Mouse (Mus musculus) midbrain, postnatal 0 days (tissue): ENCODE data around the gene Gtpbp8. TPM values are rescaled to one million over a fixed set of nuclear protein-coding genes. Genes with fewer than 3 reads are reported as not detected.

Experiments used
- ATAC-seq: fragments of 200-750 bp; cut with Nextera tagmentation; 2 replicates; pipeline ENCODE4 v1.8.0; 2017; ENCODE audit warnings: moderate number of reproducible peaks, mild to moderate bottlenecking, moderate TSS enrichment, moderate library complexity; ENCODE audit not compliant: low FRiP score
- DNase-seq: peaks from one replicate; pipeline ENCODE4 v3.0.0-alpha.2; 2015; ENCODE audit warnings: low spot score
- H3K27ac ChIP-seq: fragments of 300-500 bp; sonication (generic); 2 replicates; pipeline ENCODE4 v1.5.1; 2014; ENCODE audit warnings: low read depth, mild to moderate bottlenecking, low read length, mixed read lengths
- H3K27me3 ChIP-seq: fragments of 300-500 bp; sonication (generic); 2 replicates; pipeline ENCODE4 v1.6.1; 2014; ENCODE audit warnings: low read length, control low read depth, mixed read lengths; ENCODE audit not compliant: insufficient read depth
- H3K36me3 ChIP-seq: fragments of 300-500 bp; sonication (generic); 2 replicates; pipeline ENCODE4 v1.6.1; 2014; ENCODE audit warnings: low read length, control low read depth, mixed read lengths; ENCODE audit not compliant: insufficient read depth
- H3K4me1 ChIP-seq: fragments of 300-500 bp; sonication (generic); 2 replicates; pipeline ENCODE4 v1.6.1; 2014; ENCODE audit warnings: mild to moderate bottlenecking, control low read depth, antibody characterized with exemption, low read length, mixed read lengths; ENCODE audit not compliant: insufficient read depth
- H3K4me2 ChIP-seq: fragments of 300-500 bp; sonication (generic); 2 replicates; pipeline ENCODE4 v1.6.1; 2014; ENCODE audit warnings: low read depth, mild to moderate bottlenecking, low read length, mixed read lengths; ENCODE audit not compliant: poor library complexity, severe bottlenecking
- H3K4me3 ChIP-seq: fragments of 300-500 bp; sonication (generic); 2 replicates; pipeline ENCODE4 v1.5.1; 2014; ENCODE audit warnings: low read depth, mild to moderate bottlenecking, low read length, moderate library complexity
- H3K9ac ChIP-seq: fragments of 300-500 bp; sonication (generic); replicated peaks from 2 replicates; pipeline ENCODE4 v1.6.1; 2014; ENCODE audit warnings: mild to moderate bottlenecking, low read length, moderate library complexity, mixed read lengths; ENCODE audit not compliant: poor library complexity, severe bottlenecking
- H3K9me3 ChIP-seq: fragments of 300-500 bp; sonication (generic); 2 replicates; pipeline ENCODE4 v1.6.1; 2016; ENCODE audit warnings: low read length, control low read depth
- CTCF ChIP-seq: IDR thresholded peaks from 2 replicates; pipeline ENCODE4 v1.5.1; 2016; ENCODE audit warnings: antibody characterized with exemption, mild to moderate bottlenecking
- WGBS: fragments of 180-500 bp; shearing (Covaris S2); extraction: QIAGEN DNeasy Blood & Tissue Kit; methylation state at CpG from one replicate; pipeline ENCODE4 v1.1.7; 2014; 5-methylcytosine and 5-hydroxymethylcytosine counted together
- polyA plus RNA-seq: library from polyadenylated mRNA; unstranded; fragments of >200 nt; fragmentation: Nextera tagmentation; extraction: Ambion mirVana; gene quantifications from 2 replicates; pipeline ENCODE4 v1.2.1, GENCODE M21; 2015
- total RNA-seq: library from RNA; depleted of rRNA; stranded (reverse); fragments of >200 nt; gene quantifications from 2 replicates; pipeline ENCODE4 v1.2.3, GENCODE M21; 2014

The Gtpbp8 gene
- total and polyA plus RNA-seq, 2 experiments from 2014 or later: 38.8 to 42.5 TPM

- peak; percentile 94 for DNase-seq
- H3K9me3 ChIP-seq: no peaks in the 10 kb centered on the region
- no peak; the same call in 1 of the 2 replicates for TF ChIP-seq CTCF
- peak within 1 kb of the TSS; percentile 72 for H3K9ac ChIP-seq
- H3K4me3 ChIP-seq: peak within 1 kb of the TSS; percentile 73
- peak; percentile 98 for ATAC-seq
- peak within 1 kb of the TSS; percentile 70 for H3K4me2 ChIP-seq
- no peaks in the 10 kb centered on the region for H3K27me3 ChIP-seq
- no peaks in the 10 kb centered on the region for H3K4me1 ChIP-seq
- peaks cover 2% of the 10 kb centered on the region; the same call in 1 of the 2 replicates for H3K36me3 ChIP-seq
- H3K27ac ChIP-seq: peak within 1 kb of the TSS; percentile 91
- under 1% methylated on average over 60 of the region's 64 CpGs for WGBS
Observed at GRCm38 (mm10) chr16:44724083-44724787, 21.9 kb downstream of the Gtpbp8 start, which contains the start of gene Nepro. Nepro (plus strand) TSS chr16:44724301.

DNA sequence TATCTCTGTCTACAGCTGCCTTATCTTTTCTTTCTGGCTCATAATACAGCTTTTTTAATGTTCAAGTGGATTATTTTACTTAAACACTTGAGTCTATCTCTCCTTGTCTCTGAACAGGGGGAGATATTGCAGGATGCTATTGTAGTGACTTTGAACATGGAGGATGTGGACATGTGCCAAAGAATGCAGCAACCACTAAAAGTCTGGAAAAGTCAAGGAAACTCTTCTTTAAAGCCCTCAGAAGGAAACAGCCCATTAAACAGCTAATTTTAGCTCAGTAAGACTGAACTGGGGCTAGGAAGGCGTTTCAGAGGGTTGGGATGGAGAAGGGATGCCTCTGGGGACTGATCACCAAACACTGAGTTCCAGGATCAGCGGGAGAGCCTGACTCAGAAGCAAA lies 23.5 kb downstream of the Gtpbp8 start:
- no peaks in the 10 kb centered on the region for H3K27me3 ChIP-seq
- no peak for TF ChIP-seq CTCF
- H3K4me1 ChIP-seq: no peaks in the 10 kb centered on the region
- no peak overlapping the region for H3K4me2 ChIP-seq
- H3K27ac ChIP-seq: no peak overlapping the region
- no peak for DNase-seq
- WGBS: 84% methylated on average over 2 of the region's 2 CpGs
- H3K4me3 ChIP-seq: no peak overlapping the region
- no peak overlapping the region for H3K9ac ChIP-seq
- H3K36me3 ChIP-seq: peaks cover 4% of the 10 kb centered on the region; the same call in 1 of the 2 replicates
- no peaks in the 10 kb centered on the region for H3K9me3 ChIP-seq
- ATAC-seq: no peak

- H3K9ac ChIP-seq: no peak overlapping the region
- H3K27me3 ChIP-seq: no peaks in the 10 kb centered on the region
- no peak overlapping the region for H3K4me2 ChIP-seq
- H3K9me3 ChIP-seq: no peaks in the 10 kb centered on the region
- DNase-seq (peak; percentile 51), ATAC-seq (no peak)
- H3K4me1 ChIP-seq: no peaks in the 10 kb centered on the region
- no peak overlapping the region for H3K27ac ChIP-seq
- no peak overlapping the region for H3K4me3 ChIP-seq
- TF ChIP-seq CTCF: peak; percentile 75
- peaks cover 4% of the 10 kb centered on the region; the same call in 1 of the 2 replicates for H3K36me3 ChIP-seq
- WGBS: 69% methylated on average over 3 of the region's 3 CpGs
Observed at GRCm38 (mm10) chr16:44720518-44720917, 25.6 kb downstream of the Gtpbp8 start.

DNA sequence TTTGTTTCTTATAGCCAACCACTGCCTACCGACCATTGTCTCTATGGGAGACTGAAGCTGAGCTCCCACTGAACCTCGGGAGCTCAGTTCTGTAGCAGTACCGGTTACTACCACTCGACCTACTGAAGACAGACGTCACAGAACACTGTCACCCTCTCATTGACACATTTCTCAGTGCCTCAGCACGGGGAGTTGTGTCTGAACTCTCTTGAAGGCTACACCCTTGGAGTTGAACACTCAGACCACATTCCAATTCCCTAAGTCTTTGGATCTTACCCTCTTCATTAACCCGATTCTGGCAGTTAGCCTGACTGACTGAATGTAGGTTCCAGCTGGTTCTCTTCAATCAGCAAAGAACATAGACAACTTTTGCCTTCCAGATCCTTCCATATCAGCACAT lies 26.8 kb downstream of the Gtpbp8 start:
- ATAC-seq: no peak

GRCm38 (mm10) chr16:44717838-44718237 lies 28.3 kb downstream of the Gtpbp8 start:
- WGBS: 84% methylated on average over 2 of the region's 2 CpGs
- H3K4me2 ChIP-seq: no peak overlapping the region
- H3K4me1 ChIP-seq: no peaks in the 10 kb centered on the region
- TF ChIP-seq CTCF: peak; percentile 66
- H3K4me3 ChIP-seq: no peak overlapping the region
- H3K9me3 ChIP-seq: no peaks in the 10 kb centered on the region
- H3K27ac ChIP-seq: no peak overlapping the region
- peaks cover 4% of the 10 kb centered on the region; the same call in 1 of the 2 replicates for H3K36me3 ChIP-seq
- no peak overlapping the region for H3K9ac ChIP-seq
- no peaks in the 10 kb centered on the region for H3K27me3 ChIP-seq
- ATAC-seq (no peak), DNase-seq (no peak)

More for the DNA sequence above, 26.8 kb downstream of the Gtpbp8 start:
- Histone ChIP-seq H3K27me3 (no peaks in the 10 kb centered on the region), H3K9me3 (no peaks in the 10 kb centered on the region), H3K4me3 (no peak overlapping the region), H3K9ac (no peak overlapping the region), H3K4me2 (no peak overlapping the region), H3K4me1 (no peaks in the 10 kb centered on the region), H3K36me3 (peaks cover 4% of the 10 kb centered on the region; the same call in 1 of the 2 replicates), H3K27ac (no peak overlapping the region)
- no peak for DNase-seq
- TF ChIP-seq CTCF: no peak
- 69% methylated on average over 7 of the region's 7 CpGs for WGBS

DNA sequence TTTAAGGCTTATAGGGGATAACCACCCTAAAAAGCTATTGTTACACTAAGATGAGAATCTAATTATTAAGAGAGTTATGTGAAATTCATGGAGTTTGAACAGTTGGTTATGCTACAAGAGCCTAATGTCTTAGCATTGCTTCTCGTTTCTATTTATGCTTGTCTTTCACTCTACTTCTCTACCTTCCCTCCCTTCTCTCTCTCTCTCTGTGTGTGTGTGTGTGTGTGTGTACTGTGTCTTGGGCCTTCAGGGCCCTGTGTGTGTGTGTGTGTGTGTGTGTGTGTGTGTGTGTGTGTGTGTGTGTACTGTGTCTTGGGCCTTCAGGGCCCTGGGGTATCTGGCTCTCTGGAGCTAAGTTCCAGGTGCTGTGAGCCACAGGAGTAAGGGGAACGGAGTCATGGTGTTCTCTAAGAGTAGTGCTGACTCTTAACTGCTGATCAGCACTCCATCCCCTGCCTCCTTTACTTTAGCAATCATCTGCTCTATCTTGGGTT lies 29.0 kb downstream of the Gtpbp8 start:
- H3K36me3 ChIP-seq: peaks cover 4% of the 10 kb centered on the region; the same call in 1 of the 2 replicates
- DNase-seq (no peak), ATAC-seq (peak; percentile 38; the same call in 1 of the 2 replicates)
- no peak overlapping the region for H3K27ac ChIP-seq
- H3K4me2 ChIP-seq: no peak overlapping the region
- 81% methylated on average over 2 of the region's 2 CpGs for WGBS
- H3K27me3 ChIP-seq: no peaks in the 10 kb centered on the region
- H3K4me1 ChIP-seq: no peaks in the 10 kb centered on the region
- TF ChIP-seq CTCF: no peak
- no peak overlapping the region for H3K4me3 ChIP-seq
- no peaks in the 10 kb centered on the region for H3K9me3 ChIP-seq
- H3K9ac ChIP-seq: no peak overlapping the region
